Mouse (Mus musculus) yolk sac, embryonic 10.5 days (tissue): ENCODE results near the gene Arhgef28.

Experiments used
- DNase-seq: peaks from one replicate; pipeline ENCODE4 v3.0.0-alpha.2; 2017; ENCODE audit warnings: low spot score

The Arhgef28 gene

DNA sequence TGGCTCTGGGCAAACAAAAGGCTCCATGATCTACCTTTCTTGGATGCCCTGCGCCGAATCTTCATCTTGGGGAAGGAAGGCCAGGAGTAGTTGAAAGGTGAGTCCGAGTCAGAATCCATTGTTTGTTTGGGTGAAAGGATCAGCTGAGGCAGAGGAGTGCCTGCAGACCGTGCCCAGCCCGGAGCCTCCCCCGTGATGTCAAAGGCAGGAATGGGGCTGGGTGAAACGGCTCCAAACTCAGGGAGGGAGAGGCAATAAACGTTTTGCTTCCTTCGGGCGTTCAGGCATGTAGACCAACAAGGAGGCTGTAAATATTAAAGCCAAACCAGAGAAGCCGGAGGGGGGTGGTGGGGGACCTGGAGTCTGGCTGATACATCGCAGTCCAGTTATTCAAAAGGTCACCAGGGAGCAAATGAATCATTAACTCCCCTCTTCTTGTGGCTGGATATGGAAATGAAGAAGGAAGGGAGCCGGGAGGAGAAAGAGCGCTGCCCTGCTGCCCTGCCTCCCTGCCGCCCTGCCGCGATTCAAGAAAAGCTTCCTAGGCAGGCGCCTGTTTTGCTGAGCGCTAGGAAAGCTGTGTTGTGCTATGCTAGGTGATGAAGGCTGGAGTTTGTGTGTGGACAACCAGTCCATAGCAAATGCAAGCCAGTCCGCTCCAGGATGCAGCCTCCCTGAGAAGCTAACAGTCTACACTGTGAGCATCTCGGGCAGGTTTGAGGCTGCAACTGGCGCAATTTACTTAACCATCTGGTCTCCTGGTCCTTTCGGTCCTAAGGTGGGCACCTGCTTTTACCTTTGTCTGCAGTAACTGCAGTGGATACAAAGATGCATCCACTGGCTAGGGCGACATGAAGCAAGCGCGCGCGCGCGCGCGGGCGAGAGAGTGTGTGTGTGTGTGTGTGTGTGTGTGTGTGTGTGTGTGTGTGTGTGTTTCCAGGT is 190.0 kb downstream of the Arhgef28 start:
- peak; percentile 86 for DNase-seq

DNA sequence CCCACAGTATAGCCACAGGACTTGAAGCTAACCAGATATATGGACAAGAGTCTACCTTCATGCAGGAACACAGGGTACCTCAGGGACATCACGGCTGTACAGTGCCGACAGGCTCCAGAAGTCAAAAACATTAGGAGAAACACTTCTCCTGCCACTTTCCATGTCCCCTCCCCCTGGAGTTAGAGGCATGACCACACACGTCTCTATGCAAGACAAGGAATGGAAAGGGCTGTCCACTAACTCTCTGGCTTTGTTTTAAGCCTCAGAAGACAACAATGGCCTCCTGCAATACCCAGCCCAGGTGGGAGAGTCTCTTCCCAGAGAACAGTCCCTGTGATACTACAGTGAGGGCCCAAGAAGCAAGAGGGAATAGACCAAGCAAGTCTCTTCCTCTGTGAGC is 191.3 kb downstream of the Arhgef28 start:
- DNase-seq, result no peak

DNA sequence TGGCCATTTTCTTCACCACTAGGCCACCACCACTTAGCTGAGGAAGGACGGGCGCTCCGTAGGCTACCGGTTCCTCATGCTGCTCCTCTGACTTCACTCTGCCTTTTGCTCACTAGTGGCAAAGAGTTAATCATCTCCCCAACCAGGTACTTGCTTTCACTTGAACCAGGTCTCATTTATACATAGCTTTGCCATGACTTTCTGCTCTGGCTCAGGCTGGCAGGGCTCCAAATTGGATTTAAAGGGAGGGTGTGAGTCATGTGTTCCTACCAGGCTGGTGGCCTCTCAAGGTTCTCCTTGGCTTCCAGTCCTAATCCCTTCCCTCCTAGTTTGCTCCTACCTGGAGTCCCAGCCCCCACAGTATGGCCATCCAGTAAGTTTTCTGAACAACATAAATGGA is 192.5 kb downstream of the Arhgef28 start:
- DNase-seq, result no peak

DNA sequence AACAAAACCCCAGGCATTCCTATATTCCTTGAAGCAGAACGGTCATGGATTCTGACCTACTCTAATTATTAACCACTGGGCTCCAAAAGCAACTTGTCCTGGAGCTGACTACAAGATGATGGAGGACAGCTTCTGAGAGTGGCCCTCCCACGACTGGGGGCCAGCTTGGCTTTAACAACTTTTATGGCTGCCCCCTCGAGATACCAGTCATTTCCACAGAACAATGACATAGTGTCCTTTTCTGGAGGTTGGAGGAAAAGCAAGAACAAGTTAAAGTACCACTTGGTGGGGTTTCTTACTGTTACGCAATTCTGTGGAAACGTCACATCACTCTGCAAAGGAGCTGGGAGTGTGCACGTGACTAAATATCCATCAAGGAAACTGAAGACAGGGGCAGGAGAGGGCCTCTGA is 194.3 kb downstream of the Arhgef28 start:
- DNase-seq, result peak; percentile 71

DNA sequence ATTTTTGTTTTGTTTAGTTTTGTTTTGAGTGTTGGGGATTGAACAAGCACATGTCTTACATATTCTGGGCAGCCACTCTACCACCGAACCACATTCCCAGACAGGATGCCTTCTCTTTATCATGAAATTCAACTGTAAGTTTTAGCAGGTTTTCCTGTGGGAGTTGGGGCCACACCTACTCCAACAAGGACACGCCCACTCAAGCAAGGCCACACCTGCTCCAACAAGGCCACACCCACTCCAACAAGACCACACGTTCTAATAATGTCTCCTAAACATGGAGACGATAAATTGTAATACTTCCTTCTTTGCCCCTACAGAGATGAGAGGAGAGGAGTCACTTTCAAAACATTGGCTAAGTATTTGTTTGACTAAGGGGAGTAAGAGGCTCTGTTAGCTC is 197.2 kb downstream of the Arhgef28 start:
- no peak for DNase-seq

DNA sequence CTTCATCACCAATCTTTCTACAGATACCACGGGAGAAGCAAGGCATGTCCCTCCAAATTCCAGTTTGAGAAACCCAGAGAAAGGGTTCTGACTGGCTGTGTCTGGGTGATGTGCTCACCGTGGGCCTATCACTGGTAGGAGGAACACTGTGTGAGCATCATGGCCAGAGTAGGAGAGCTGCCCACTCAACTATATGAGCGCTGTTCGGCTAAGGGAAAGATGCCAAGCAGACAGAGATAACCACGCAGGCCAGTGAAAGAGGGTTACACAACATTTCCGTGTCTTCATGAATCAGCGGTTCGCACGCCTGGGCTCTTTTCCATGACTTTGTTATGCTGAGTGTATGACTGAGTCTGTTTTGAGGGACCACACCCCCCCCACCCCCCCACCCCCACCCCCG is 197.7 kb downstream of the Arhgef28 start:
- no peak for DNase-seq

DNA sequence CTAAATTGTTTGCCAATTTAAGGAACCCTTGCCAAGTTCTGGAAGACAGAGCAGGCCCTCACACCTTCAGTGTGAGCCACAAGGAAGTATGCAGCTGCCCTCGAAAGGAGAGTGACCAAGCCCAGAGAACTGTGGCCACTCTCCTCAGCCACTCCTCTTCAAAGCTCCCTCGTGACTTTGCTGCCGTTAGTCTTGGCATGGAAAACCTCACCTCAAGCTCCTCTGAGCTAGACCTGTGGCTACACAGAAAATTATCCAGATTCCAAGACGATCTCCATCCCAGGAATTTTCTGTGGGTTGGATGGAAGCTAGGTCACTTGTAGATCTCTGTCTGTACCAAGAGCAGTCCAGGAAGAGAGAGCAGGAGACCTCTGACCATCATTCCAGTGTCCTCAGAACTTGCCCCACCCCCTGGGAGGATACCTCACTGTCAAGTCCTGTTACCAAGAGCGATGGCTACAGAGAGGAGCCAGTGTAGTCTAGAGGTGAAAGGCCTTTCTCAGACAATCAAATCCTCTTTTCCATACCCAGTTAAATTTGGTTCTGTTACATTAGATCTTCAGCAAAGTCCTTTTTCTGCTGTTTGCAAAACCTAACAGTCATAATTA is 200.5 kb downstream of the Arhgef28 start:
- no peak for DNase-seq

DNA sequence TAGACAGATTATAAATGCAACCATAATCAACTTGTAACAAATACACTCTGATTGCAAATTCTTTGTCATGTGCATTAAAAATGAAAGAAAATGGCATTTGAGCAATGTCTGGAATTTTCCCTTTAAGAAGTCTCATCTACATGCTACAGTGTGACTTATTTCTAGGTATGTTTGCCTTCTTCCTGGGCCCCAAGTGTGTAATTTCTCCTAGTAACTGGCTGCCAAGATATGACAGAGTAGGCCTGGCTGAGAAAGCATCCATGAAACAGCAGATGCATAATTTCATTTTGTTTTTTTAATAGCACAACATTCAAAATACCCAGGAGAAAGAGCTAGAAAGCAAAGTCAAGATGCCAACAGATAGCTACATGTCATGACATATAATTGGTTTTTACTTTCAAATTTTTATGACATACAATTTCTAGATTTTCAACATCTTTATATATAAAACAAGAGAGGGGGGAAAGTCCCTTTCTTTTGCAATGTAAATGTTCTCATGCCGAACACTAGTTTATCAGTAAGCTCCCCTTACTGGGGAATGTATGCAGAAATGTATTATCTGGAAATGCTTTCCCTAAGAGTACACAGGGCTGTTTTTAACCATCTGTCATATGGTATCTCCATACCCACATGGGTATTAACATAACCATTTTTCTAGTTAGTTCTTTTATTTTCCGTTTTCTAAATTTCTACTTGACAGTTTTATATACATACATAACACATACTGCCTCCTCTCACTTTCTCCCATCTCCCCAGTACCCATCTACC is 201.4 kb downstream of the Arhgef28 start:
- DNase-seq, result no peak

DNA sequence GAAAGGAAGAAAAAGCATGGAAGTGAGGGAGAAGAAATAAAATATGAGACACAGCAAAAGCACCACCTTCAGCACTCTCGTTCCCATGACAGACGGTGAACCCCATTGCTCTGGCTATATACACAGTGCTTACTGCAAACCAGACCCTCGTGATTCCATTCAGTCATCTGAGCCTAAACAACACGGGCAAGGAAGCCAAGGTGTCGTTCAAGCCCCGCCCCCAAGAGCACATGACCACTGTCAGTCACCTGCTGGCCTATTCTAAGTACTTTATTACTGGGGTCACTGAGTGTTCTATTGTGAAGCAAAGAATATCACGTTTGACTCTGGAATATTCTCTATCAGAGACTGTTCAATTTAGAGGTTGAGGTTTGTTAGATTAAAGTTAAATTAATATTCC is 202.5 kb downstream of the Arhgef28 start:
- DNase-seq, result peak; percentile 36

DNA sequence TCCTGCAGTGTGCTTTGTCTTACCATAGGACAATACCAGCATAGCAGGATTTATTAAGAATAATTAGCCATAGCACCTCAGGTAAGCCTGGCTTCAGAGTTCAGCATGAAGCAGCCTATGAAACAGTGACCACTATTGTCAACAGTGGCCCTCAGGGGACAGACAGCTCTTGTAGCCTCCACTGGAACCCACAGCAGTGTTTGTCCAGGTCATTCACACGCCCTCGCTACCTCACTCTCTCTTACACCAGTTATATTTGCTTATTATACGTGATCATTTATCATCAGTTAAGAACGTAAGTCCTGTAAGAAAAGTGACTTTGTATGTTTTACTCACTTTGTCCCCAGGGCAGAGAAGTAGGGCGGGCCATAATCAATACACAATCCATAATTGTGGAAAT is 203.6 kb downstream of the Arhgef28 start:
- DNase-seq, result no peak

DNA sequence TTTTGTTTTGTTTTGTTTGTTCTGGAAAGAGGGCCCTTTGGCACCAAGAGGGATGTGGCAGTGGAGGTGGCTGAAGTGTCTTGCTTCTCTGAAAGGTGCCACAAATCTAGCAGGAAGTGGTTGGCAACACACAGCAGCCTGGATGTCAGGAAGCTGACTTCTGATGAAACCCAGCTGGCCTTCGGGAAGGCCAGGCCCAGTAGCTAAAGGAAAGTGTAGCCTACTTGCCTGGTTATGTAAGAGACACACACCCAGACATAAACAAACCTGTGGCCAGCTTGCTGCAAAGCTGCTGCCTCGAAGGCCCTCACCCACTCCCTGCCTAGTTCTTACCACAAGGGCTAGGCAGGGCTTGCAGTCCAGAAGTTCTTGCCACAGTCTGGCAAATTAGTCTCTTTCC is 204.1 kb downstream of the Arhgef28 start:
- DNase-seq, result peak; percentile 52

DNA sequence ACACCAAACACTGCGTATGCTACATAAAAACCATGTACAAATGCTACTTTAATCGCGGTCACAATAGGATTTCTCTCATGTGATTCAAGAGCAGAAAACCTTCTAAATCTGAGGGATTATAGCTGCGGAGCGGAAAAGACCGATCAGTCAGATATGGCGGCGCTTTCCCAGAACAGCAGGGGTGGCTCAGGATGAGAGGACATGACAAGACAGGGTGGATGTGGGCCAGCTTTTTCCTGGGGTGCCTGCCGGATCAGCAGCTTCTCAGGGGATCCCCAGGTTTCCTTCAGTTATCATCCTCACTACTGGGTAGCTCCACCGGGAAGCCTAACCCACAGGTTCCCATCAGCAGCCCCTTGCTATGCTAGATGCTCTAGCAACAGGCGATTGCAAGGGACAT is 204.5 kb downstream of the Arhgef28 start:
- no peak for DNase-seq

DNA sequence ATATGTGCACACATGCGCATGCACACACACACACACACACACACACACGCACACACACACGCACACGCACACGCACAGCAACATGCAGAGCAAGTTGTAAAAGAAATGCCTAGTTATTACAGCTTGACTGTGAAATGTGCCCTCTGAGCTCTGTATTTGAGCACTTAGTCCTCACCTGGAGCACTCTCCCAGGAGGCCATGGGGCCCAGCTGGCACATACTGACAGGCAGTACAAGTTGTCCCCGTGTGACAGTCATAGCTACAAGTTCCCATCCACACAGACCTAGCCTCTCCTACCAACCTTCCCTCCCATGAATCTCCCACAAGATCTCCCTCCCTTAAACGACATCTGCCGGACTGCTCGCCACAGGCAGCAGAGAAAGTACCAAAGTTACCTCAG is 205.4 kb downstream of the Arhgef28 start:
- DNase-seq, result no peak

DNA sequence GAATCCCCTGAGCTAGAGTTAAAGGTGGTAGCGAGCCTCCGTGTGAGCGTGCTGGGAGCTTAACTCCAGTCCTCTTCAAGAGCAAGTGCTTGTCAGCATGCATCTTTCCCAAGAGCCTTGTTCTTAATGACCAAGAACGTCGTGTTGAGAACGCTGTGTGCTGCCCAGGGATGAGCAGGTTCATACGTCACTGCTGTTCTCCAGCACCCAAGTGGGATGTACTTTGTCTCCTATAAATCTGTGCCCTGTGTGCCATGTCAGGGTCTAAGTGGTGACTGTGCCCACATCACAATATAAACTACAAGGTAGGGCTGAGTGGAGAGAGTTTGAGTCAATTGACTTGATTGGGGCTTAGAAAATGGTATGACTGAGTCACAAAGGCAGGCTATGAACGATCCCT is 207.1 kb downstream of the Arhgef28 start:
- no peak for DNase-seq

DNA sequence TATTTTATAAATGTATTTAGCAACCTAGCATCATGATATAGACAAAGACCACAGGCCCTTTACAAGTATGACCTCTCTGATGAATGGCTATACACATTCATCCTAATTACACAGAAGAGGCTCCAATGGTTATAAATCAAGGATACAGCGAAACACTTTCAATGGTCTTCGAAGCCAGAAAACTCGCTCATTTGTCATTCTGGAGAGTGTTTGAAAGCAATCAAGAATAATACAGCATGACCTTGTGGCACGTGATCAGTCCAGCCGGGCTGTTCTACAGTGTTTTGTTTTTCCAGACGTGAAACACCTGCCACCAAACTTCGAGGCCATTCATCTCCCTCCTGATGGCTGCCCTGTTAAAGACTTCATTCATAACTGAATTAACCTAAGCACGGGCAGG is 207.7 kb downstream of the Arhgef28 start:
- DNase-seq, result no peak

DNA sequence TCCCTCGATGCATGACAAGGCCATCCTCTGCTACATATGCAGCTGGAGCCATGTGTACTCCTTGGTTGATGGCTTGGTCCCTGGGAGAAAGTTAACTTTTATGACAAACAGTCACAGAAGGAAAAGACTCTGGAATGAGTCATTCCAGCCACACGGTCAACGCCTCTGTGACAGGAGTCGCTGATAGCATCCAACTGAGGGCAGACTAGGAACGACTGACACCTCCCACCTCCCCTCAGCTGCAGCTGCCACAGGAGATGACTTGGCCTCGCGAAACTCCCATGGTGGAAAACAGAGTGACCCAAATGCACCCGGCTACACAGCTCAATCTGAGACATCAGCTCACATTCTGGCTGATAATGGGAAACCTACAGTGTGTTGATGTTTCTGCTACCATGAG is 215.3 kb downstream of the Arhgef28 start:
- DNase-seq, result no peak

DNA sequence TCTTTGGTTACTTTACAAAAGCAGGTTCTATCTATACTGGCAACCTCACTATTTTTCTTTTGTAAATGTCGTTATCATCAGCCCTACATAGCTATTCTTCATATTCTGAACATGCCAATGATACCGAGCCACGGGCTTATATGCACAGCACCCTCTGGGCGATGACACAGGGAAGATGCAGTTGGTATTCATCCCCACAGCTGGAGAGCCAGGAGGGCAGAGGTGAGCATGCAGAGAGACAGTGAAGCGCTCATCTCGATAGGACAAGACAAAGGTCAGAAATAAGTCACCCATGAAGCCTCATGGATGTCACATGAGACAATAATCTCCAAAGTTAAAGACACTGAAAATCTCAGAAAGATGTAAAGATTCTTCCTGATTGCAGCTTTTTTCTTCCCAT is 217.4 kb downstream of the Arhgef28 start:
- no peak for DNase-seq

DNA sequence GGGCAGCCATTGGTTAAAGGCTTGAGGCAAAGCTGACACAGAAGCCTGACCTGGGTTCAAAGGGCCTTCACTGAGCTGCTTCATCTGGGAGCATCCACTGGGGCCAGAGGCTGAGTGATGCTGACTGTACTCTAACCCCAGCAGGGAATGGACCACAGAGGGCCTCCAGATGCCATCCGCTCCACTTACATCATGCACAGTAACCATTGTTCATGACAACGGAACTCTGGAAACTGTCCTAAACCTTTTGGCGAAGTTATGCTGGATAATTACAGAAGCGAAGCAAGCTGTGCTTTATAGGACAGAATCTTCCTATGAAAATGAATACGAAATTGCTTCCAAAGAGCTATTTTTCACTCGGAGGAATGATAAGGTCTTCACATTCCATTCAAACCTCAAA is 219.5 kb downstream of the Arhgef28 start:
- DNase-seq, result no peak

DNA sequence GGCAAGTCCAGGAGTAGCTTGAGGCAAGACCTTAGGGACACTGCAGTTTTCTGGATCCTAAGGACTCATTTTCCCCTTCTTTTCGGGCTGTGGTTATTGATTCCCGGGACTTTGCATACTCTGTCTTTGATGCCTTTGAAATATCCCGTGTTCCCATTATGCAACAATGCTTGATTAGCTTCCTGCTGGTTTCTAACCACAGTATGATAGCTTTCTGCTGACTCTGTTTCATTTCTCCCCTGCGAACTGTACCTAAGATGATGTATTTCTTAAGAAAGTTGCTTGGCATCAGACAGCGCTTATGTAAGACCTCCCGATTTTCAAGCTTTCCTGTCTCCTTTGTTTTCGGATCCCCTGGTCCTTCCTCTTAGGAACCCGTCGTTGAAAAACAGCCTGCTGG is 229.1 kb downstream of the Arhgef28 start:
- DNase-seq, result no peak

DNA sequence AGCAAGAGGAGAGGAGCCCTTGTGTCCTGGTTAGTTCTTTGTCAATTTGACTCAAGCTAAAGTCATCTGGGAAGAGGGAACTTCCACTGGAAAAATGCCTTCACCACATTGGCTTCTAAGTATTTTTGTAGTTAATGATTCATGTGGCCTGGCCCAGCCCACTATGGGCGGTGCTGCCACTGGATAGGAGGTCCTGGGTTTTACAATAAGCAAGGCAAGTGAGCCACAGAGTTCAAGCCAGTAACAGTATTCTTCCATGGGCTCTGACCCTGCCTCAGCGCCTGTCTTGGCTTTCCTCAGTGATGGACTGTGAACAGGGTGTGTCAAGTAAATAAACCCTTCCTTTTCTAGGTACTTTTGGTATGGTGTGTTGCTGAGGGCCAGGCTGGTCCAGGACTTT is 229.6 kb downstream of the Arhgef28 start:
- DNase-seq, result peak; percentile 77

DNA sequence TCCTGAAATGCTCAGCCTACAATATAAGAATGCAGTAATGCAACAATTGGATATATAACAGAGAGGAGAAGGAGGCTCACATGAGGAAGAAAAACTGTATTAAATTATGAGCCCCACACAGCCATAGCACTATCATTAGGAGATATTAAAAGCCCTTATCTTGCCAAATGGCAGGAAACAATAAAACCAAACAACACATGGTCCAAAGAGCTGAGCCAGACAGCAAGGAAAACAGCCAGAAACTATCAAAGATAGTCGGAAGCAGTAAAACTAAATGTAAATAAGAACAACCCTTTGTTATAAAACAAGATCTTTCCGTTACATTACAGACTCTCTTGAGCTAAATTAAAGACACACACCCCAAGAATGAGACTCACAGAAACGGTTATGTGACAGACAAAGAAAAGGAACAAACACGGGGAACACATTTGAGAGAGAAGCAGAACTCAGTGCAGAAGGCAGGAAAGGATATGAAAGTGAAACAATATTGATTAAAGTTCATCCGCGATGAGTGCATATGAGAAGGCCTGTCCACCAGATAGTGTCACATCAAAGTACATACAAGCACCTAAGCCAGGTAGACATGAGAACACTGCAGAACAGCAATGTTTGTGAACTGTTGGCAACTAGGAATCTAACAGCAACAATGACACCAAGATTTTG is 231.6 kb downstream of the Arhgef28 start:
- no peak for DNase-seq

DNA sequence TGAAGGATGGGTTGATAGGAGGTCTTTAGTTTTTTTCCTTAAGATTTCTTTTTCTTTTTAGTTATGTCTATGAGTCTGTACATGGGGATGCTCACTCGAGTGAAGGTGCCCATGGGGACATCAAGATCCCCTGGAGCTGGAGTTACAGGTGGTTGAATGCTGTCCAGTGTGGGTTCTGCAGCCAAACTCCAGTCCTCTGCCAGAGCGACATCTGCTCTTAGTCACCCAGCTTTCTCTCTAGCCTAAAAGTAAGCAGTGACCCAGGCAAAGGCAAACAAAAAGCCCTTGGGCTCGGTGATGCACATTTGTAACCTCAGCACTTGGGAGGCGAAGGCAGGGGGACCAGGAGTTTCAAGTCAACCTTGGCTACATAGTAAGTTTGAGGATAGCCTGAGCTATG is 232.3 kb downstream of the Arhgef28 start:
- DNase-seq, result no peak
